Mouse (Mus musculus) heart, adult 2 months (tissue): ENCODE measurements around the gene Zfp936.
"Not testable (repeated sequence)": the region's sequence is repeated elsewhere in the genome, so short reads cannot be mapped to it uniquely, and the experiment has no call there.

ENCODE experiments used
- CTCF ChIP-seq: fragments of 200-600 bp; IDR thresholded peaks from 2 replicates; pipeline ENCODE4 v1.8.1; 2022; ENCODE audit warnings: antibody characterized with exemption, mild to moderate bottlenecking, moderate library complexity
- POLR2A ChIP-seq: fragments of 200-500 bp; IDR thresholded peaks from 2 replicates; pipeline ENCODE4 v1.6.1; 2011; ENCODE audit warnings: mild to moderate bottlenecking, low read depth, low read length, control low read depth; ENCODE audit not compliant: insufficient read depth

DNA sequence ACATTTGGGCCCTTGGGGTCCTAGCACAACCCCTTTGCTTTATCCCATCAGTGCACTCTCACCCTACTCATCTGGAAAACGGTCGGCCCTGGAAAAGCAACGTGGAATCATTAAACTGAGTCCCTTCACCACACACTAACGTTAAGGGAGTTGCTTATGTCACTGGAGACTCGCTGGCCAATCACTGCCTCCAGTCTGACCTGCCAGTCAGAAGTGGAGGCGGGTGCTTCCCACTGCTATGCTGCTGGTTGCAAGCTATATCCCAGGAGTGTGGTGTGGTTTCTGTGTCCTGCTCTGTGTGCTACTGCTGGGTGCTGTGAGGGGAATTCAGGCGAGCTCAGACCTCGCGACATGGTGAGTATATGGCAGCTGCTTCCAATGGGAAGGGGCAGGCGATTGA, at the start of gene Zfp936:
- TF ChIP-seq POLR2A, CTCF: not testable (repeated sequence)
